Mouse (Mus musculus) brown adipose tissue, adult 24 weeks (tissue): Measurements from ENCODE around the gene Pcnx3. TPM values are rescaled to one million over a fixed set of nuclear protein-coding genes. Genes with fewer than 3 reads are reported as not detected.

Experiments used
- H3K27ac ChIP-seq: fragments of 200-500 bp; replicated peaks from 2 replicates; pipeline ENCODE4 v1.5.1; 2012; ENCODE audit warnings: low read depth, mild to moderate bottlenecking, low read length
- H3K4me1 ChIP-seq: fragments of 200-500 bp; 2 replicates; pipeline ENCODE4 v1.6.1; 2012; ENCODE audit warnings: low read length, mixed read lengths; ENCODE audit not compliant: control insufficient read depth, insufficient read depth, insufficient read length
- H3K4me3 ChIP-seq: fragments of 200-500 bp; 2 replicates; pipeline ENCODE4 v1.5.1; 2012; ENCODE audit warnings: low read depth, mild to moderate bottlenecking, low read length, moderate library complexity; ENCODE audit not compliant: insufficient read depth
- polyA plus RNA-seq: library from polyadenylated mRNA; stranded (reverse); fragments of >200 nt; gene quantifications from 2 replicates; pipeline ENCODE4 v1.2.4, GENCODE M21; 2012; ENCODE audit not compliant: missing spikeins, insufficient read depth, insufficient read length

The Pcnx3 gene
- polyA plus RNA-seq, 1 experiment, result 19.6 TPM

DNA sequence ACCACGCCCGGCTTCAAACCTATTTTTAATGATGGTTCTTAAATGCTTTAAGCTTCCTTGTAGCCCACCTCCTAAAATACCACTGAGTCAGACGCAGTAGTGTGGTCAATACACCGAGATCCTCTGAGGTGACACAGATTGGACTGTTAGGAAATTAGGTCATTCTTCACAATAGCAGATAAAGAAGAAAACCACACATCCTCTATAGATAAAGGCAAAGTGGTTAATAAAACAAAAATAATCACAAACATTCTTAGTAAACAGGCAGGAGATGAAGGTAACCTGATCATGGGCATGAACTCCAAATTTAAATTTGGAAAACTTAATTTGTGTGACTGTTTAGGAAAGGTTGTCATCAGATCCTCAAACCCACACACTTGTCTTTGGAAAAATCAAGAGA is 68.7 kb downstream of the Pcnx3 start:
- Histone ChIP-seq H3K4me3 (no peak overlapping the region), H3K4me1 (no peaks in the 10 kb centered on the region), H3K27ac (no peak overlapping the region)

GRCm38 (mm10) chr19:5614953-5615352 is 73.8 kb downstream of the Pcnx3 start:
- Histone ChIP-seq H3K27ac (no peak overlapping the region), H3K4me1 (peaks cover 4% of the 10 kb centered on the region), H3K4me3 (no peak overlapping the region)

Other genes starting within 250 kb of the Pcnx3 start
- not detected in 2 replicates for gene Fosl1, start 241.4 kb downstream of the Pcnx3 start, polyA plus RNA-seq
- 2.2 and 6.5 TPM in 2 replicates for gene Ccdc85b, start 231.0 kb downstream of the Pcnx3 start, polyA plus RNA-seq
- gene Fibp, start 228.3 kb downstream of the Pcnx3 start, polyA plus RNA-seq, result 34.8 and 44.0 TPM in 2 replicates
- gene Ctsw, start 220.4 kb downstream of the Pcnx3 start, polyA plus RNA-seq, result not detected in 2 replicates
- 10.1 and 16.1 TPM in 2 replicates for gene Efemp2, start 215.0 kb downstream of the Pcnx3 start, polyA plus RNA-seq
- 14.8 and 25.2 TPM in 2 replicates for gene Mus81, start 200.5 kb downstream of the Pcnx3 start, polyA plus RNA-seq
- gene Cfl1, start 198.5 kb downstream of the Pcnx3 start, polyA plus RNA-seq, result 324 and 390 TPM in 2 replicates
- 1.1 TPM in 1 of 2 replicates, not detected in the other for gene 1700020D05Rik, start 185.1 kb downstream of the Pcnx3 start, polyA plus RNA-seq
- gene Snx32, start 178.4 kb downstream of the Pcnx3 start, polyA plus RNA-seq, result 2.7 and 7.0 TPM in 2 replicates
- not detected in 2 replicates for gene Ovol1, start 128.3 kb downstream of the Pcnx3 start, polyA plus RNA-seq
- gene Ap5b1, start 120.9 kb downstream of the Pcnx3 start, polyA plus RNA-seq, result 1.3 and 2.1 TPM in 2 replicates
- gene Rnaseh2c, start 87.0 kb downstream of the Pcnx3 start, polyA plus RNA-seq, result 55.5 and 74.0 TPM in 2 replicates
- 17.0 and 26.3 TPM in 2 replicates for gene Kat5, start 78.7 kb downstream of the Pcnx3 start, polyA plus RNA-seq
- 22.8 and 24.6 TPM in 2 replicates for gene Rela, start 51.4 kb downstream of the Pcnx3 start, polyA plus RNA-seq
- gene Sipa1, start 25.2 kb downstream of the Pcnx3 start, polyA plus RNA-seq, result 10.0 and 11.6 TPM in 2 replicates
- gene Map3k11, start 166 bp downstream of the Pcnx3 start, polyA plus RNA-seq, result 14.9 and 24.5 TPM in 2 replicates
- not detected in 2 replicates for gene Kcnk7, start 15.5 kb upstream of the Pcnx3 start, polyA plus RNA-seq
- gene Ehbp1l1, start 37.4 kb upstream of the Pcnx3 start, polyA plus RNA-seq, result 45.3 and 47.1 TPM in 2 replicates
- 55.7 and 58.4 TPM in 2 replicates for gene Fam89b, start 40.7 kb upstream of the Pcnx3 start, polyA plus RNA-seq
- gene Ltbp3, start 52.0 kb upstream of the Pcnx3 start, polyA plus RNA-seq, result 59.4 and 101 TPM in 2 replicates
- gene Scyl1, start 82.5 kb upstream of the Pcnx3 start, polyA plus RNA-seq, result 49.2 and 54.3 TPM in 2 replicates
- 6.6 and 7.0 TPM in 2 replicates for gene Frmd8, start 186.4 kb upstream of the Pcnx3 start, polyA plus RNA-seq
- gene Slc25a45, start 188.9 kb upstream of the Pcnx3 start, polyA plus RNA-seq, result 2.3 and 2.4 TPM in 2 replicates
- gene Tigd3, start 205.2 kb upstream of the Pcnx3 start, polyA plus RNA-seq, result not detected in 2 replicates
- gene Dpf2, start 224.1 kb upstream of the Pcnx3 start, polyA plus RNA-seq, result 22.6 and 36.6 TPM in 2 replicates
- gene Cdc42ep2, start 235.9 kb upstream of the Pcnx3 start, polyA plus RNA-seq, result 4.0 and 5.4 TPM in 2 replicates